Mouse (Mus musculus): ENCODE results near the gene Cttn.

Cttn gene

DNA sequence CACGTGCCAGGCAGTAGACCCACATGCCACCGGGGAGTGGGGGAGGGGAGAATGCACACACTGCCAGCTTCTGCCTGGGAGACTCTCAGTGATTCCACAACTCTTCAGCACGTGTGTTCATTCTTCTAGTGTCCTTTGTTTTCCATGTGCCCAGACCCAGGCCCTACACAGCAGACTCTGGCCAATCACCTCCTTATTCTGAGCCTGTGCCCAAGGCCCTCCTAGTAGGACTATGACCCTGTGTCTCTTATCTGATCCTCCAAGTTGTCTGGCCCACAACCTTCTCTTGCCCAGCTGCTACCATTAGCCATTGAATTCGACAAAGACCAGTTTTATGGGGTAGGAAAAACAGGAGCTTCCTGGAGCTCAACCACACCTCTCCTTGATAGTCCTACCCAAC, 68.3 kb downstream of the Cttn start:
- DNase-seq (ENCODE audit: low spot score in 2 of 2) = no peak

DNA sequence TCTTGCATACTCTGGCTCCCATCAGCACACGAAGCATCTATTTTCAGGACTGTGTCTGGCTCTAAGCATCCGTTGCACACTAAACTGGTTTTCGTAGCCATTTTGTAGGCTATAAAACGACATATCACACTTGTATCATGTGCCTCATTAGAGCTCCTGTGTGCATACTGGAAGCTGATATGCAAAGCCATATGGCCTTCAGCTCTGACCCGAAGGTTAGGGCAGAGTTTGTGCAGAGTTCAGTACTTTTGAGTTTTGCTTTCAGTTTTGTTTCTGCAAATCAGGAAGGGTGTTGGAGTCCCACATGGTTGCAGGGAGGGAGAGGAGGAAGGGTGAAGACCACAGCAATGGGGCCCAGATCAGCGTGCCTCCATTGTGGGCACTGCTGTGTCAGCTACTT, 79.1 kb downstream of the Cttn start:
- DNase-seq (ENCODE audit: low spot score in 2 of 2) = no peak

DNA sequence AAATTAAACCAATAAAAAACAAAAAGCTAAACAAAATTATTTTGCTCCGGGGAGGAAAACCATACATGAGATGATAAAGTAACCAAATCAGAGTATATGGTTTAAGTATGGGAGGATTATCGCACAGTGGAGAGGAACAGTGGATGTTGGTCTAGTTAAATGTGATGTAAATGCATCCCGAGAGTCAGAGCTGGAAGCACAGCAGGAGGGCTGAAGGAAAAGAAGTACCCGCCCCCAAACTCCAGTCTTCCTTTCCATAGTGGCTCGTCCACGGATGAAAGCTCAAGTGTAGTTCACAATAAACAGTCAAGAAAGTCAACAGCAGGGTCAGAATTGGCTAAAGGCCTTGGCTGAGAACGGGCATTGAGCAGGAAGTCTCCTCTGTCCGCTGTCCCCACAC, 80.1 kb downstream of the Cttn start:
- DNase-seq (ENCODE audit: low spot score in 2 of 2) = no peak

GRCm38 (mm10) chr7:144389704-144390103, 81.1 kb downstream of the Cttn start:
- DNase-seq (ENCODE audit: low spot score in 2 of 2) = no peak

- no peak for DNase-seq (ENCODE audit: low spot score in 2 of 2)
These were observed 83.3 kb downstream of the Cttn start for GRCm38 (mm10) chr7:144387537-144387936.

Measured in right cerebral cortex, adult 2 months (tissue).